Mouse (Mus musculus) T-cell, adult 2 months (primary cell): ENCODE results near the gene Cdc14a.
A peak's percentile ranks its signal among the peaks of the same experiment; 100 is the strongest.
"Not testable (repeated sequence)": the region's sequence is repeated elsewhere in the genome, so short reads cannot be mapped to it uniquely, and the experiment has no call there.

Experiments
- DNase-seq: peaks from one replicate; pipeline ENCODE4 v3.0.0; 2022; ENCODE audit warnings: low spot score

The Cdc14a gene

GRCm38 (mm10) chr3:116368868-116369437, 54.9 kb downstream of the Cdc14a start:
- no peak for DNase-seq

DNA sequence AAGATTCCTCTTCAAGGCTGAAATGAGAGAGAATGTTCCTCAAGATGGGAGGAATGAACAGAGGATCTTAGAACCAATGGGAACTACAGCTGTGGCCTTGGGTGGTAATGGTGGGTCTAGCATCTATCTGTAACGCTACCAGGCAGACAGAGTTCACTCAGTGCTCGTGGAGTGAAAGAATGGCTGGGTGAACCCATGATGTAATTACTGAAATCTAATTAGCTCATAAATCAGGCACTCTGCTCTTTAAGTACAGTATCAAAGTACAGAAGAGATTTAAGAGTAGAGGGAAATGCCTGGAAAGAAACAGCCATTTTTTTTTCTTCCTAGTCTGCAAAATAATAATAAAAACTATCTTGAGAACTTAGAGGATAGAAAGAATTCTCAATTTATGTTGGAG, 57.7 kb downstream of the Cdc14a start:
- DNase-seq: no peak

DNA sequence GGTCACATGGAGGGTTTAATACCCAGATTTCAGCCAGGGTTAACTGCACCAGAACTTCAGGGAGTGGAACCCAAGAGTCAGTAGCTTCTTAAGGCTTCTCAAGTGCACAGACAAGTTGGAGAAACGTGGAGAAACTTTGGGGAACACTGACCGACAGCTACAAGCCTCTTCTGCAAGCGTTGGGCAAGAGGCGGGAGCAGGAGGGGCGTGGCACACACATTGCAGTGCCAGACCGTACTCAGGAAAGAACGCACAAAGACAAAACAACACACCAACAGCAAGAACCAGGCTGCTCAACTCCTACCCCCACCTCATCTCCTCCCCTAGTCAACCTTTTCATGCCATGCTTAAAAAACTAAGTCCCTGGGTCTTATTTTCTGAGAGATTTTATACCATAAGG, 61.9 kb downstream of the Cdc14a start:
- DNase-seq: no peak

GRCm38 (mm10) chr3:116361101-116361500, 62.7 kb downstream of the Cdc14a start:
- no peak for DNase-seq

DNA sequence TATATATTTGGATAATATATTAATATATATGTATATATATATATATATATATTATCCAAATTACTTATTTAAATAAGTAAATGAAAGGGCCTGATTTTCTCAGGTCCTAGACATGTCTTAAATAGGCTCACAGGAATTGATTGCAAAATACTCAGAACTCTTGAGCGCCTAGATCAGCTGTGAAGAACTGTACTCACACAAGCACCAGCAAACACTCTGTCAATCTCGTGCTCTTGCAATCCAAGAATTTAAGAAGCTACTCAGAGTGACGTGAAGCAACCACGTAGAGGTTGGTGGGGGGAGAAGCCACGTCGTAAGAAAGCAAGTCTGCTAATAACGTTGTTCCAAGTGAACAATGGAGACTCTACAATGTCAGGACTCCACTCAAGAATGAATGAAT, 66.0 kb downstream of the Cdc14a start:
- DNase-seq: no peak

GRCm38 (mm10) chr3:116357180-116357579, 66.7 kb downstream of the Cdc14a start:
- no peak for DNase-seq

- DNase-seq: no peak
Measured at GRCm38 (mm10) chr3:116355026-116355788, 68.6 kb downstream of the Cdc14a start.

GRCm38 (mm10) chr3:116352486-116352885, 71.3 kb downstream of the Cdc14a start:
- DNase-seq: no peak

- no peak for DNase-seq
Measured at GRCm38 (mm10) chr3:116350389-116350967, 73.4 kb downstream of the Cdc14a start.

- not testable (repeated sequence) for DNase-seq
Measured at GRCm38 (mm10) chr3:116347571-116347970, 76.3 kb downstream of the Cdc14a start.

GRCm38 (mm10) chr3:116345245-116345644, 78.6 kb downstream of the Cdc14a start:
- DNase-seq: no peak

GRCm38 (mm10) chr3:116342251-116342650, 81.6 kb downstream of the Cdc14a start:
- no peak for DNase-seq

- DNase-seq: peak; percentile 65
Measured at GRCm38 (mm10) chr3:116340950-116341624, 82.7 kb downstream of the Cdc14a start.

GRCm38 (mm10) chr3:116340281-116340680, 83.6 kb downstream of the Cdc14a start:
- DNase-seq: no peak

GRCm38 (mm10) chr3:116338616-116339015, 85.2 kb downstream of the Cdc14a start:
- DNase-seq: no peak

DNA sequence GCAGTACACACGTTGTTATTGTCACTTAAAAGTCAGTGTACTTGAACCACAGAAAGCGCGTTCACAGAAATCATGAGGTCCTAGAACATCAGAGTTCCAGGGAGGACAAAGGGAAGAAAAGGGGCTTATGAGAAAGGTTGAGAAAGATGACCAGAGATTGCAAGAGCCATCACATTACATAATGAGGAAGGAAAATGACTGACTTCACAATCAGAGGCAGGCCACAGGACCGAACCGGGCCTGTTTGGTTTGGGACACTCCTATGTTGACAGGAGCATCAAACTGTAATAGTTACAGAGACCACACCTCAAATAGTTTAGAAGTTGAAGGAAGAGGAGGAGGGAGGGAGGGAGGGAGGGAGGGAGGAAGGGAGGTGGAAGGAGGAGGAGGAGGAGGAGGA, 86.0 kb downstream of the Cdc14a start:
- no peak for DNase-seq

DNA sequence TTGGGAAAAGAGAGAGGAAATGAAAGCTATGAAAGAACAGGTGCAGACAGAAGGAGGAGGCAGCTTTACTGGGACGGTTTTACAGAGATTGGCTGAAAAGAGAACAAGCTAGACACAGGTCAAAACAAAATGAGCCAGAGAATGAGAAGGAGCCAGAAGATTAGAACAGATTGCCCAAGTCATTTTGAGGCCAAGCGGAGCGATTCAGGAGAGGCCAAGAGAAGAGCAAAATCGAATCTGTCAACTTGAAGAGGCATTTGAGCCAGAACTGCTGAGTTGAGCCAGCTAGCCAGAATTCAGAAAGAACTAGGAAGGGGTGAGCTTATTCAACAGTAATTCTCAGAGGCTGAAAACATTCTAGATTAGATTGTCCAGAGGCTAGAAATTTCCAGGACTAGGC, 88.8 kb downstream of the Cdc14a start:
- no peak for DNase-seq

DNA sequence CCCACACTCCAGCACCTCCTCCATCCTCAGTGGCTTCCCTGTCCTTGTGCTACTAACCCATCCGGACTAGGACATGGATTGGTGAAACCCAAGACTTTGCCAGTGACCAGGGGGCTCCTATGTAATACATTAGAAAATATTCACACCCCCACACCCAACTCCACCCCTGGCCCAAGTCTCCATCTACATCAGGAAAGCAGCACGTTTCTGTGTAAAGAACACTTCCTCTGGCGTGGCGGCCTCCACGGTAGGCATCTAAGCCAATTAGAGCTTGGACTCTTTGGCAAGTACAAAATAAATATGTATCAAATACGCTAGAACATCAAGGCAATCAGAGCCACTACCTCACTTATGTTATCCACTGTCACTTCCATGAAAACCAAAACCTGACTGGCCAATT, 90.1 kb downstream of the Cdc14a start:
- no peak for DNase-seq

- DNase-seq: peak; percentile 16
Measured at GRCm38 (mm10) chr3:116333229-116333628, 90.6 kb downstream of the Cdc14a start.

- peak; percentile 31 for DNase-seq
Measured at GRCm38 (mm10) chr3:116331811-116332464, 91.9 kb downstream of the Cdc14a start.

- DNase-seq: no peak
Measured at GRCm38 (mm10) chr3:116329976-116330375, 93.9 kb downstream of the Cdc14a start.

GRCm38 (mm10) chr3:116329023-116329762, 94.6 kb downstream of the Cdc14a start:
- no peak for DNase-seq
